Mouse (Mus musculus) activated CD4-positive, CD25-positive, alpha-beta regulatory T cell, adult 4 months (primary cell): ENCODE results near the gene Gm20425. TPM values are rescaled to one million over a fixed set of nuclear protein-coding genes. Genes with fewer than 3 reads are reported as not detected.
"Not testable (repeated sequence)": the region's sequence is repeated elsewhere in the genome, so short reads cannot be mapped to it uniquely, and the experiment has no call there.

Experiments
- ATAC-seq: one replicate; pipeline ENCODE4 v1.8.0; 2017
- polyA plus RNA-seq, 2 experiments: library from polyadenylated mRNA; unstranded; fragments of 100-300 nt; shearing (Covaris generic); gene quantifications; one replicate each; pipeline ENCODE4 v1.2.1; 2017

Gene Gm20425
- polyA plus RNA-seq, 2 experiments from 2014 or later = 1.1 to 1.2 TPM

GRCm38 (mm10) chr9:103224721-103225120 lies 5.4 kb downstream of the Gm20425 start:
- ATAC-seq = no peak

- no peak for ATAC-seq
These were observed 15.8 kb downstream of the Gm20425 start for GRCm38 (mm10) chr9:103214281-103214680.

DNA sequence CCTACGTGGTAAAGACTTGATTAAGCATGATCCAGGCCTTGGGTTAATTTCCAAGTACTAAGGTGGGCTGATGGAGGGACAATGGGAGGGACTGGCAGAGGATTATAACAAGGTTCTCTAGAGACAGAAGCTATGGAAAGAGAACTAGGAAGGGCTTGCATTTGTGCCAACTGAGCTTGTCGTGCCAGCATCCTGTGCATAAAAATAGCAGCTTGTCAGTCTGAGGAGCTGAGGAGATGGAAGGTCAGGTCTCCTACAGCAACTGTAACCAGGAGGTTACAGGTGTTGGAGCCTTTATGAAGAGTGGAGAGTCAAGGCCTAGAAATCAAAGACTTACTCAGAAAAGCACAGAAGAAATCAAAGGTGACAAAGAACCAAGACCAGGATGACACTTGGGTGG lies 16.5 kb downstream of the Gm20425 start:
- ATAC-seq = no peak

DNA sequence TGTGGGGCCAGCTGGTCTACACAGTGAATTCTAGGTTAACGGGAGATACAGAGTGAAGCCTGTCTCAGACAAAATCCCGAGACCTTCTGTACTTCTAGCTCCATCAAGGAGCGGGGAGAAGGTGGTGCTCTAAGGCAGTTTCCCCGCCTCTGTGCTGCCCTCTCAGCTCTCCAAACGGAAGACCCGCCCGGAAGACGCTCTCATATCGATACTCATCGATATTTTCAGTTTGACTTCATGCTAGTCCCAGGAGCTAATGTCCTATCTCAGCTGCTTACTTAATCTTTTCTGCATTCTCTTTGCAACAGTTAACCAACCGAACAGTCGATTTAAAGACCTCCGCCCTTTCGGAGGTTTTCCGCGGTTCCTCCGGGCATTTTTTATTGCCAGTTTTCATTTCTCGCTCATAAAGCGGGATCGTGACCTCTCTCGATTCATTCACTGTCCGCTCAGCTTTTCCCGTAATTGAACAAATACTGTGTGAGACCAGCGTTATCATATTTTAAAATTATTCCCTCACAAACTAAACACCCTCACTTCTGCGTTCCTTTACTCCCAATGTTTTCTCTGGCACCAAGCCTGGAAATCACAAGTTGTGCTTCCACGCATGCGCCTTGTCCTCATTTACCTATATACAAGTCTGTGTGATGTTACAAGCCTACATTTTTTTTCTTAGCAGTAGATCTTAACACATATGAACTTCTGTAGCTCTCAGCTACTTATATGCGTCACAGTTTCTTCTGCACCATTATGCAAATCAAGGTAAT lies 17.3 kb downstream of the Gm20425 start:
- ATAC-seq = no peak

DNA sequence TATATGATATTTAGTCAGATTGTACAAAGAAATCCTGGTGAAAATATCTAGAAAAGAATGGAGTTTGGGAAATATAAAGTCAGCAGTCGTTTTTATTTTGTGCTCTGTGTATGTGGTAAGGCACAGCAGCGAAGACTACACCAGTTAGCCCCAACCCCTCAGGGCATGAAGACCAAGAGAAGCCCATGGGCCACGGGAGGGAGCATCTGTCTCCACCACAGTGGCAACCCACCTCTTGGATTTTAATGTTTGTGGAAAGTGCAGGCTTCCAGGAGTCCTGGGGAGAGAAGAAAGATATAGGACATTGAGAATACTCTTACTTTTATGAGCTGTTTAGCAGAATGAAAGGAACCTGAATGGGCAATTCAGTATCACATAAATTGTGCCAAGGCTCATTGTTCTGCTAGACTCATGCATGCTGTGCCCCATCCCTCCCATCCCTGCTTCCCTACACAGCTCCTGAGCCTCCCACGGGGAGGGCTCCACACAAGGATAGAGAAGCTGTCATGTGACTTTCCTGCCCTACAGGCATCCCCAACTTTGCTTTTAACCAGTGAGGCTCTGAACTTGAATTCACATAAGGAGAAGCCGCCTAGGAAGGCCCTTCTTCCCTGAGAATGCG lies 21.2 kb downstream of the Gm20425 start:
- no peak for ATAC-seq

DNA sequence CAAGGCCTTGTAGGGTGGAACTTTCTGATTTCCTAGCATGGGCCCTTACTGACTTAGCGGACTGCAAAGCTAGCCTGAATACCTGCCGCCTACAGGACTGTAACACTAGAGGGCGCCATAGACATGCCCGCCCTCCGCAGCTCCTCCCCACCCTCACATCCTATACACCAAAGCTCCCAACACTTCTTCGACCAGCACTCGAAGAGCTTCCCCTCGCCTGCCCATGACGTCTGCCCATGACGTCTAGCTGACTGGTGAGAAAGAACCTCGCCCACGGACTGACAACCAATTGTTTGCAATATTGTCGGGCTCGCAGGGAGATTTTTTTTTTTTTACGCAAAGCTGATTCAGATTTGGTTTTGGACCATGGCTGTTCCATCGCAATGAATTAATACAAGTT lies 22.3 kb downstream of the Gm20425 start:
- peak; percentile 98 for ATAC-seq

DNA sequence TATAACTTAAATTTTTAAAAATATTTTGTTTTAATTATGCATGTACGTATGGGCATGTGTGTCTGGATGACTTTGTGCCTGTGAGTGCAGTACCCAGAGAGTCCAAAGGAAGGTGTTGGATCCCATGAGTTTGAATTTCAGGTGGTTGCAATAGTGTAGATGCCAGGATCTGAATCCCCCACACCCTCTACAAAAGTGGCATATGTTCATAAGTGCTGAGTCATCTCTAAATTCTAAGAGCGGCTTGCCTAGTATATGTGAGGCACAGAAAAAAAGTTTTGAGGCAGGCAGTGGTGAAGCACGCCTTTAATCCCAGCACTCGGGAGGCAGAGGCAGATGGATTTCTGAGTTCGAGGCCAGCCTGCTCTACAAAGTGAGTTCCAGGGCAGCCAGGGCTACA lies 24.3 kb downstream of the Gm20425 start:
- no peak for ATAC-seq

DNA sequence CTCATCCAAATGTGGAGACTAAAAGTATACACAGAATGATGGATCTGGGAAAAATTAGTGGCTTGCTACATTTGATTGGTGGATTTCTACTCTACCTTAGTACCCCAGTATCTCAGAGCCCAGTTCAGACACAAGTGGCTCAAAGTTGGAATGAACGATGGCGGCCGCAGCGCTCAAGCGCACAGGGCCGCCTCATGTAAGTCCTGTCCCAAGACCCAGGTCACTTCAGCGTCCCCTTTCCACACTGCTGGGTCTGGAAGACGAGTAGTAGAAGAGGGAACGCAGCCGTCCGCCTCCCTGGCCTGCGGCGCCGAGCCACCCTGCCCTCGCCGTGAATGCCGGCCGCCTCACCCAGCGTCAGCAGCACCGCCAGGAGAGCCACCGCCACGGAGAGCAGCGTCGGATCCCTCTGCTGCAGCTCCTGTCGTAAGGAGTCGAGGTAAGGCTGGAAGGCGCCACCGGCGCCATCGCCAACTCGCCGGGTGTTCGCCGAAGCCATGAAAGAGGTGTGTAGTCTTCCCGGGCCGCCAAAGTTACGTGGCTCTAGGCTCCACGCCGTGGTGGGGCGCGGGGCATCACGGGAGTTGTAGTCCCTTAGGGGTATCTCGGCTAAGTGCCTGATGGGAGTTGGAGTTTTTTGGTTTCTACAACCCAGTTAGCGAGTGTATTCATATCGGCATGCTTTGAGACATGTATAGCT lies 28.4 kb downstream of the Gm20425 start, which contains the start of gene Srprb:
Srprb (minus strand) TSS at position 577 of the 700 bp plus-strand sequence.
- peak; percentile 100 for ATAC-seq

DNA sequence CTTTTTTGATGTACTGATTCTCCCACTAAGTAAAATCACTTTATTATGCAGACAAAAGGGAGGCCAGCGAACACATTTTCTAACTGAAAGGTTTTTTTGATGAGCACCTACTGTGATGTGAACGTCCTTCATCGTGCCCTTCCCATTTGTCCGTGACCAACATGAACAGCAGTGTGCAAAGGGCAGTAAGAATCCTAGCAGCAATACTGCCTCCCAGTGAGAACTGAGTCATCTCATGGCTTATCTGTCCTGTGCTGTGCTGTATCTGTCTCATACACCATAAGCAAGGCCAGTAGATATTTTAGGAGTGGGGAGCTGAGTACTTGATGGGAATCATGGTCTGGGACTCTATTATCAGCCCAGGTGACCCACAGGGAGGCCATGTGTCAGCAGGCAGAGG lies 41.7 kb downstream of the Gm20425 start:
- no peak for ATAC-seq

DNA sequence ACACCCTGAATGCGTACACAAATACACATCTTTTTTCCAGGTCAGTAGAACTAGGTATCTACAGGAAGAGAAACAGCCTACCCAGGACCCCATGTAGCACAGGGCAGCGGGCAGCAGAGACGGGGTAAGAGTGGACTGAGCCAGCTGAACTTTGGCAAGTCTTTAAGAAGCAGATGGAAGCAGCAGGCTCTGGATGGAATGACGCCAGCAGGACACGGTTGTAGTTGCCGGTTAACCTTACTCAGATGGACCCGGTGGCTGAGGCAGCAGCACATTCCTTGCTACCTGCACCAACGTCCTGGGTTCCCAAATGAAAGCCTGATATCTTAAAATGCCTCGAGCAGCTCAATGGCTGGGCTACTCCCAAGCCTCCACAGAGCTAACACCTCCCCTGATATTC lies 43.4 kb downstream of the Gm20425 start:
- no peak for ATAC-seq

GRCm38 (mm10) chr9:103185946-103186345 lies 44.2 kb downstream of the Gm20425 start:
- no peak for ATAC-seq

DNA sequence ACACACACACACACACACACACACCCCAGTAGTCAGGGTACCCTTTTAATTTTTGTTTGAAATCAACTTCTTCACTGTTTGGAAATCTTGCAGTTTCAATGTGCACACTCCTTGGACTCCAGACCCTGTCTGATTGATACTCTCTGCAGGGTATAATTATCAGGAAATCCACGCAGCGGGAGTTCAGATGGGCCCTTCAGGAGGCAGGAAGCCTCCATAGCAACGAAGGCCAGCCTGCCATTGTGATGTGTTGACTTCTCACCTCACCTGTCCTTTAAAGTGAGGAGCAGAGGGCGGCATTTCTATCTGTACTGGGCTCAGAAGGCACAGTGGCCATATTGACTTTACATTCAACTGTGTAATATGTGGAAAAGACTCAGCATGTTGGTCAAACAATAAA lies 45.3 kb downstream of the Gm20425 start:
- ATAC-seq = no peak

- no peak for ATAC-seq
These were observed 48.2 kb downstream of the Gm20425 start for GRCm38 (mm10) chr9:103181886-103182285.

- peak; percentile 99 for ATAC-seq
These were observed 49.1 kb downstream of the Gm20425 start for GRCm38 (mm10) chr9:103180807-103181565.

GRCm38 (mm10) chr9:103180303-103180702 lies 49.8 kb downstream of the Gm20425 start:
- ATAC-seq = no peak

GRCm38 (mm10) chr9:103175692-103176091 lies 54.4 kb downstream of the Gm20425 start:
- no peak for ATAC-seq

DNA sequence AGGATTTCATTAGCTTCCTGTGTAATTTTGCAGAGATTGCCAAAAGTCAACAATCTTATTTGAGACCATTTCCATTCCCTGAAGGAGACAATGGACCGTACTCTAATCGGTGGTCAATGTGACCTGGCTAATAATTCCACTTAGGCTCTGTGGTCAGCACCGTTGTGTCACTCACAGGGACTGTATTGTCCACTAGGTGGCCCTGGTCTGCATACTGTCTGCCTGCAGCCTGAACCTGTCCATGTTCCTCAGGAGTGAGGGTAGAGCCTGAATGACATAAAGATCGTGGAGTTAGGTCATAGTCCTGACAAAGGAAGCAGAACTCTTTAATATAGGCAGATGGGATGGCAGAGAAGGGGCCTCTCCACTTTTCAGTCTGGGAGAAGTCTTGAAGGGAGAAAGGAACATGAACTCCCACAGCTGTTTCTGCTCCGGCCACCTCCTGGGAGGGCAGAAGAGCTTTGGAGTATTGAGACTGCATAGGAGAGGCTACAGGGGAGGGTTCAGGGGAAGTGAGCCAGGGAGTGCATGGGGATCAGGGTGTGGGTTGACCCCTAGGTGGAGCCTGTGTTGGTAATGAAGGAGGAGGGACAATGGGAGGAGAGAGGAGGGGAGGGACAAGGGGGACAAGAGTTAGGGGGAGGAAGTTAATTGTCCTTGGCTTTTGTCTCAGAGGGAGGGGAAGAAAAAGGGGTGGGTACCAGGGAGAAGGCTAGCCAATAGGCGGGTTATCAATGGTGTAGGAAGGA lies 55.2 kb downstream of the Gm20425 start:
- no peak for ATAC-seq

- ATAC-seq = no peak
These were observed 61.3 kb downstream of the Gm20425 start for GRCm38 (mm10) chr9:103168771-103169170.

- no peak for ATAC-seq
These were observed 62.1 kb downstream of the Gm20425 start for GRCm38 (mm10) chr9:103168046-103168445.

DNA sequence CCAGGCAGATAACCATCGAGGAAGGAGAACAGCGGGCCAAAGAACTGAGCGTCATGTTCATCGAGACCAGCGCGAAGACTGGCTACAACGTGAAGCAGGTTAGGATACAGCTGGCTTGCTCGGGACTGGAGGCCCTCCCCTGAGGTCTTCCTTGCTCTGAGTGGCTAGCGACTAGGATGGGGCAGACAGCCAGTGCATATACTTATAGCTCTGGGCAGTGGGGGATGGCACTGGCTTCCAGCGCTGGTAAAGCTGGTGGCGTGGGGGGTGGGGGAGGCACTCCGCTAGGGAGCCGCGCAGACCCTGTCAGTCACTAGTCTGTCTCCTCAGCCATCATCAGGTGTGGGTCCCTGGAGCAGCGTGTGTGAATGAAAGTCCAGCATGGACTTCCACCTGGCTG lies 66.3 kb downstream of the Gm20425 start:
- no peak for ATAC-seq

DNA sequence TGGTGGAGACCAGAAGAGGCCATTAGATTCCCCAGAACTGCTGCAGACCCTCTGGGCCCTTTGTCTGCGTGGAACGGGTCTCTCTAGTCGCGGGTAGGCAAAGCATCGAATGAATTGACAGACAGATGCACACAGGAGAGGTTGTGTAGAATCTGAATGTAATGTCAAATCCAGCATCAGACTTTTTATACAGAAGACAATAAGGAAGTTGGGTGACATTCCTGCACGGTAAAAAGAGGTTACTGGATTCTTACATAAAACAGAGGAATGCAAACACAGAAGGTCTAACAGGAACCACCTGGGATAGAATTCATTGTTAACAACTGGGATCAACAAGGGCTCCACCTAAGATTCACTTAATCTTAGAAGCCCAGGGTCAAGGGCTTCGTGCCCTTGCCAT lies 74.9 kb downstream of the Gm20425 start:
- not testable (repeated sequence) for ATAC-seq

DNA sequence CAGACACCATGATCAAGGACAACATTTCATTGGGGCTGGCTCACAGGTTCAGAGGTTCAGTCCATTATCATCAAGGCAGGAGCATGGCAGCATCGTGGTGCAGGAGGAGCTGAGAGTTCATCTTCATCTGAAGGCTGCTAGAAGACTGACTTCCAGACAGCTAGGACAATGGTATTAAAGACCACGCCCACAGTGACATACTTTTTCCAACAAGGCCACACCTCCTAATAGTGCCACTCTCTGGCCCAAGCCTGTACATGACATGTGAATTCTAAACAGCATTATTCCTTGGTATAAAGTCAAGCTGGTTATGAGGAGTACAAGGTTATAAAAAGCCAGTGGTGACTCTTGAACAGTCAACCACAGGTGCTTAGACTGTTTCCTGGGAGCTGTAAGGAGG lies 75.5 kb downstream of the Gm20425 start:
- no peak for ATAC-seq
